Mouse (Mus musculus) Patski (cell line): ENCODE measurements around the gene Lingo2. TPM values are rescaled to one million over a fixed set of nuclear protein-coding genes. Genes with fewer than 3 reads are reported as not detected.
"Not testable (repeated sequence)": the region's sequence is repeated elsewhere in the genome, so short reads cannot be mapped to it uniquely, and the experiment has no call there.

ENCODE experiments used
- ATAC-seq: fragments of 100-300 bp; one replicate; pipeline ENCODE4 v1.8.0; 2021
- CTCF ChIA-PET: fragments of 350-600 bp; sonication (Branson Sonifier 250); formaldehyde crosslinking; loops from one replicate; lab custom pipeline; 2022; ENCODE audit warnings: inconsistent platforms; lab: Charles Lee
- POLR2A ChIA-PET: fragments of 350-600 bp; sonication (Branson Sonifier 250); formaldehyde crosslinking; loops from one replicate; lab custom pipeline; 2022; ENCODE audit warnings: antibody characterized with exemption, inconsistent platforms; lab: Charles Lee
- DNase-seq: peaks from one replicate; pipeline ENCODE4 v3.0.0-alpha.2; 2011; ENCODE audit warnings: low read depth, low spot score
- H3K27me3 ChIP-seq: fragments of 371-371 bp; one replicate; pipeline ENCODE4 v1.5.1; 2021
- CTCF ChIP-seq: fragments of 100-300 bp; IDR thresholded peaks from one replicate; pipeline ENCODE4 v1.5.1; 2021
- in situ Hi-C: fragments of 300-500 bp; cut with MboI; formaldehyde crosslinking; loops from 3 replicates; pipeline ENCODE4 v1.11.1; 2018; ENCODE audit warnings: low pct_unique_long_range_greater_than_20kb, mixed read lengths
- polyA plus RNA-seq: library from polyadenylated mRNA; unstranded; gene quantifications from one replicate; pipeline ENCODE4 v1.2.3, GENCODE M21; 2021

Gene Lingo2
- polyA plus RNA-seq, 1 experiment from 2014 or later, result not detected

- DNase-seq (no peak), ATAC-seq (no peak)
- H3K27me3 ChIP-seq, result no peaks in the 10 kb centered on the region
- no peak for TF ChIP-seq CTCF
- ChIA-PET POLR2A (no interaction called here), CTCF (no interaction called here)
- in situ Hi-C loops, result no loop called here
Observed at GRCm38 (mm10) chr4:35746693-35747092, 1204.9 kb downstream of the Lingo2 start.

GRCm38 (mm10) chr4:35724774-35725173, 1226.8 kb downstream of the Lingo2 start:
- ChIA-PET CTCF (no interaction called here), POLR2A (no interaction called here)
- no peak for TF ChIP-seq CTCF
- ATAC-seq, result no peak
- in situ Hi-C loops, result no loop called here
- H3K27me3 ChIP-seq, result no peaks in the 10 kb centered on the region
- no peak for DNase-seq

GRCm38 (mm10) chr4:35704126-35704525, 1247.4 kb downstream of the Lingo2 start:
- POLR2A ChIA-PET, result no interaction called here
- CTCF ChIA-PET, result no interaction called here
- in situ Hi-C loops, result no loop called here
- ATAC-seq, result no peak
- peaks cover 3% of the 10 kb centered on the region for H3K27me3 ChIP-seq
- no peak for DNase-seq
- TF ChIP-seq CTCF, result no peak

- in situ Hi-C loops, result no loop called here
- CTCF ChIA-PET, result interaction anchor here (1.0 kb wide), 1 partner anchor 12 kb away, joined by 3 read pairs; no protein-coding TSS in a partner anchor
- DNase-seq (no peak), ATAC-seq (no peak)
- H3K27me3 ChIP-seq, result peaks cover 3% of the 10 kb centered on the region
- POLR2A ChIA-PET, result no interaction called here
- no peak for TF ChIP-seq CTCF
Observed at GRCm38 (mm10) chr4:35702661-35703060, 1248.9 kb downstream of the Lingo2 start.

- no peak for DNase-seq
- POLR2A ChIA-PET, result no interaction called here
- no peak for TF ChIP-seq CTCF
Observed at GRCm38 (mm10) chr4:35695137-35695522, 1256.4 kb downstream of the Lingo2 start.

GRCm38 (mm10) chr4:35694360-35695136, 1257.0 kb downstream of the Lingo2 start:
- in situ Hi-C loops, result no loop called here
- CTCF ChIA-PET, result no interaction called here

More at GRCm38 (mm10) chr4:35695137-35695522, 1256.4 kb downstream of the Lingo2 start:
- CTCF ChIA-PET, result no interaction called here
- in situ Hi-C loops, result no loop called here
- ATAC-seq, result no peak
- H3K27me3 ChIP-seq, result peaks cover 3% of the 10 kb centered on the region

GRCm38 (mm10) chr4:35690521-35690920, 1261.0 kb downstream of the Lingo2 start:
- ChIA-PET CTCF (interaction anchor here (0.7 to 1.2 kb wide), 2 partner anchors 12 to 247 kb away, joined by 3 read pairs; no protein-coding TSS in a partner anchor), POLR2A (no interaction called here)
- DNase-seq (no peak), ATAC-seq (no peak)
- in situ Hi-C loops, result no loop called here
- TF ChIP-seq CTCF, result no peak
- no peaks in the 10 kb centered on the region for H3K27me3 ChIP-seq

More at GRCm38 (mm10) chr4:35694360-35695136, 1257.0 kb downstream of the Lingo2 start:
- POLR2A ChIA-PET, result no interaction called here
- ATAC-seq, result no peak
- no peak for DNase-seq
- H3K27me3 ChIP-seq, result peaks cover under 1% of the 10 kb centered on the region
- TF ChIP-seq CTCF, result no peak

- DNase-seq, ATAC-seq, CTCF ChIA-PET, H3K27me3 ChIP-seq, in situ Hi-C loops, POLR2A ChIA-PET: not testable (repeated sequence)
Observed at GRCm38 (mm10) chr4:35688498-35689240, 1262.9 kb downstream of the Lingo2 start.
